In genomic region chr19:42906328-42906727, GRCm38 (mm10) we compare ENCODE assay signal across 18 mouse cellular contexts.
"Had no signal": no experiment of that assay in that cellular context is flagged by ENCODE, and none has a peak within 500 bp of the region (broad histone marks: within the 10 kb centered on the region; RNA-seq: fewer than 3 reads in every experiment).

No protein-coding gene starts in this region.

- H3K9ac ChIP-seq: lung, embryonic 14.5 days; midbrain, embryonic 12.5 days; neural tube, embryonic 13.5 days; neural tube, embryonic 15.5 days had no signal

- ATAC-seq: midbrain, embryonic 16.5 days had no signal

- DNase-seq: lung, embryonic 14.5 days; lung, postnatal 10 days; lung, postnatal 4 days; midbrain, embryonic 14.5 days; retina, postnatal 1 day; right cerebral cortex, adult 18-20 months; right cerebral cortex, postnatal 25 days; right cerebral cortex, postnatal 4 days; spleen, adult 18-20 months; thymus, adult 18-20 months; thymus, postnatal 14 days; thymus, postnatal 36 days had no signal

- H3K4me3 ChIP-seq: midbrain, embryonic 10.5 days; midbrain, embryonic 12.5 days; myocyte; neural tube, embryonic 13.5 days; neural tube, embryonic 15.5 days had no signal

- H3K27me3 ChIP-seq: midbrain, embryonic 12.5 days; neural tube, embryonic 13.5 days; neural tube, embryonic 15.5 days had no signal

- H3K4me2 ChIP-seq: lung, embryonic 14.5 days; midbrain, embryonic 12.5 days; neural tube, embryonic 13.5 days; neural tube, embryonic 15.5 days had no signal

- H3K36me3 ChIP-seq: midbrain, embryonic 10.5 days; midbrain, embryonic 12.5 days; neural tube, embryonic 13.5 days; neural tube, embryonic 15.5 days had no signal

- H3K27ac ChIP-seq: midbrain, embryonic 10.5 days; midbrain, embryonic 12.5 days; neural tube, embryonic 13.5 days; neural tube, embryonic 15.5 days had no signal

- H3K9me3 ChIP-seq: midbrain, embryonic 10.5 days; midbrain, embryonic 12.5 days; neural tube, embryonic 13.5 days; neural tube, embryonic 15.5 days had no signal
